Mouse (Mus musculus) small intestine, adult 2 months (tissue): Measurements from ENCODE around the gene Adamts14.

ENCODE experiments used
- CTCF ChIP-seq: fragments of 200-500 bp; IDR thresholded peaks from 2 replicates; pipeline ENCODE4 v1.5.1; 2012; ENCODE audit warnings: low read depth, mild to moderate bottlenecking, control low read depth, inconsistent platforms, low read length, moderate library complexity, mixed read lengths; ENCODE audit not compliant: insufficient replicate concordance, insufficient read length; ENCODE audit errors: extremely low read depth
- POLR2A ChIP-seq: fragments of 200-500 bp; IDR thresholded peaks from 2 replicates; pipeline ENCODE4 v1.6.1; 2012; ENCODE audit warnings: low read depth, mild to moderate bottlenecking, control low read depth, inconsistent platforms, low read length, moderate library complexity

DNA sequence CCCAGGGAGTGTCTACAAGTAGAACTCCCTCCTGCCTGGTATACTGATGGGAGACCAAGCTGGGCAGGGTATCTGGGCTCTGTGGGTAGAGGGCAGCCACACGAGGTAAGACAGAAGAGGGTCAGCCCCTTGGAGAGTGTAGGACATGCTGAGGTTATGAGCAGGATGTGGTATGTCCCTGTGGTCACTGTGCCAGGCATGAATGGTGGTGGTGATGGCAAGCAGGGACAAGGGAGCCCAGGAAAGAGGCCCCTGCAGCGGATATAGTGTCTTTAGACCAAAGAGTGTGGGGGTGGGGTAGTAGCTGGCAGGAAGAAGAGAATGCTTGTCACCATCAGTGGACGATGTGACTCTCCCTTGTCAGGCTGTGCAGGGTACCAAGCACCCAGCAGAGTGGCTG, 85.2 kb downstream of the Adamts14 start:
- TF ChIP-seq CTCF (no peak), POLR2A (no peak)
